Mouse (Mus musculus): ENCODE measurements at regions not wholly inside any gene's neighbourhood (a gene's known extent, or its start where the extent isn't known, plus 50 kb on each side); places are given as distances from the start of the nearest gene placed in this dataset.
"Not testable (repeated sequence)": the region's sequence is repeated elsewhere in the genome, so short reads cannot be mapped to it uniquely, and the experiment has no call there.

DNA sequence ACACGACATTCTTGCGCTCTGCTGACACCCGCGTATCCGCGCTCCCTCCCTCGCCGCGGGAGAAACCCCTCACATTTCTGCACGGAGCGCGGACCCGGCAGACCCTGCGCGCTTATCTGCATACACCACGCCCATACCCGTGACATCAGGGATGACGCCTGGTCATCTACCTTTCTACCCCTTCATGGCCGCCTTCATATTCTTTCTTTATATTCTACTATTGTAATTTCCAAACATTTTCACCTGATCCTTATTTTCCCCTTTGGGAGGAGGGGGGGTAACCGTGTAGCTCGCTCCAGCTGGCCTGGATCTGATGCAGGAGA lies 66.4 kb upstream of the Fcgr1 start:
- TF ChIP-seq CTCF, EP300 (IDR thresholded peaks at IDR 0.05; ENCODE audit: low read depth): not testable (repeated sequence)
